Mouse (Mus musculus) embryo, embryonic 9.5 days (tissue): ENCODE results near the gene Zfp82.

Experiments used
- DNase-seq: peaks from one replicate; pipeline ENCODE4 v3.0.0-alpha.2; 2017; ENCODE audit errors: extremely low spot score

Zfp82 gene

DNA sequence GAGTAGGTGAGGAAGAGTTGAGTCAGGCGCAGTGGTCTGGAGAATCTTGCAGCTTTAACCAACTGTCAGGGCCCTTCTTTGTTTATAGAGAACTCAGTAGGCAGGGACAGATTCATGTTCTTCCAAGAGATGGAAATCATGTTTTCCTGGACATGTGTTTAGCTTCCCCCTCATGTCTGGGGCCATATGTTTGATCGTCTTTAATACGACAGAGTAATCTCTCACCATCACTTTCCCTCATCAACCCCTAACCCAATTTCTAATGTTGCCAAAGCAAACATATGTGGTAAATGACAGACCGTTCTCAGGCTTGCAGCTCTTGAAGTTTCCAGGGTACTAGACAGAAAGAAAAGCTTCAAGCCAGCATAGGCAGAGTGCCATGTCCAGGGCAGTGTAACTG is 24.6 kb downstream of the Zfp82 start:
- no peak for DNase-seq

GRCm38 (mm10) chr7:30044354-30044753 is 28.3 kb downstream of the Zfp82 start:
- no peak for DNase-seq

GRCm38 (mm10) chr7:30034331-30034730 is 38.4 kb downstream of the Zfp82 start:
- DNase-seq, result no peak

DNA sequence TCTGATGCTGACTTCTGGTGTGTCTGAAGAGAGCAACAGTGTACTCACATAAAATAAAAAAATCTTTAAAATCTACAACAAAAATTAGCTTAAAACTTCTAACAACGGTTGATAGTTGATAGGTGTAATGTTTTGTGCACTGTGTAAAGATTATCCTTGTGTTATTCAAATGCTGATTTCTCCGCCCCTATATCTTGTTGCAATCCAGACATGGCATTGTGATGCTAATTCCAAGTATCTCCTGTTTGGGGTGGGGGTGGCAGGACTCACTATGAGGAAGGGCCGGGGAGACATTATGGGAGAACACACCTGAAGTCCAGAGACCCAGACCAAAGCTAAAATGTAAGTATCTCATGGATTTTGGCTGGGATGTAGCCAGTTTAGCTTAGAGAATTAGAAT is 41.3 kb downstream of the Zfp82 start:
- DNase-seq, result no peak

GRCm38 (mm10) chr7:30030677-30031076 is 42.0 kb downstream of the Zfp82 start:
- DNase-seq, result no peak

GRCm38 (mm10) chr7:30028572-30028971 is 44.1 kb downstream of the Zfp82 start:
- DNase-seq, result no peak

DNA sequence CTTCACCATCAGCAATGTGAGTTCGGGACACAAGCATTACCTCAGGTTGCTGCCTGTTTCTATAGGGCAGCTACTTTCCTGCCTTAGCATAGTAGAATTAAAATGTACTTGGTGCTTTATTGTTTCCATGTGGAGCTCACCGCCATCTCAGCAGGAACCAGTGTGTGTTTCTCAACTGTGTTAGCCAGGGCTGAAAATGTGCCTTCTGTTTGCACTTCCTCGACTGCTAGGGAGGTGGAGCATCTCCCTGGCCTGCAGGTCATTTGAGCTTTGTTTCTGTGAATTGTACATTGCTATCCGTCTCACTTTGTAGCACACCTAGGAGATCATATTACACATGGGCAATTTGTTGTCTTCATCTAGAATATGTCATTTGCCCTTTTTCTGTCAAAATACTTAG is 45.4 kb downstream of the Zfp82 start:
- DNase-seq, result no peak

DNA sequence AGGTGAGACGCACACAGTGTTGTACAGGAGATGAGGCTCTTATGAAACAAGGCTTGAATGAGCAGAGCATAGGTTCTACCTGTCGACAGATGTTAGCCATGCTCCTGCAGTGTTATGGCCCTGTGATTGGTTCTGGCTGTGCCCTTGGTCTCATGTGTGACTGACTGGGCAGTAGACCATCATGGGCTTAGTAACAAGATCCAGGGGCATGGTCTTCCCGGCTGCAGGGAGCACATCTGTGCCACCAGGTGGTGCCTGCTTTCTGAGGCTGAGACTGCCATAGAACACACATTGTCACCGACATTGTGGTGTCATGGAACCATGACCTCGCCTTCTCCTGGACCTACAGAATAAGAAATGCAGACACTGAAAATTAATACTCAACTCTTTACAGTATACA is 47.3 kb downstream of the Zfp82 start:
- DNase-seq, result no peak

- DNase-seq, result no peak
These were observed 48.9 kb downstream of the Zfp82 start for GRCm38 (mm10) chr7:30023800-30024199.

DNA sequence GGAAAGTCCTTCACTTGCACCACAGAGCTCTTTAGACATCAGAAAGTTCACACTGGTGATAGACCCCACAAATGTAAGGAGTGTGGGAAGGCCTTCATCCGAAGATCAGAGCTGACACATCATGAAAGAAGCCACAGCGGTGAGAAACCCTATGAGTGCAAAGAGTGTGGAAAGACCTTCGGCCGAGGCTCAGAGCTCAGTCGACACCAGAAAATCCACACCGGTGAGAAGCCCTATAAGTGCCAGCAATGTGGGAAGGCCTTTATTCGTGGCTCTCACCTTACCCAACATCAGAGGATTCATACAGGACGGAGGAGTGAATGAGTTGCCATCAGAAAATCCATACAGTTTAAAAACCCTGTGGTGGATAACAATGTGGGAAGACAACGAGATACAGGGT is 49.4 kb downstream of the Zfp82 start:
- DNase-seq, result no peak

- DNase-seq, result no peak
These were observed 53.2 kb downstream of the Zfp82 start for GRCm38 (mm10) chr7:30019543-30019942.

DNA sequence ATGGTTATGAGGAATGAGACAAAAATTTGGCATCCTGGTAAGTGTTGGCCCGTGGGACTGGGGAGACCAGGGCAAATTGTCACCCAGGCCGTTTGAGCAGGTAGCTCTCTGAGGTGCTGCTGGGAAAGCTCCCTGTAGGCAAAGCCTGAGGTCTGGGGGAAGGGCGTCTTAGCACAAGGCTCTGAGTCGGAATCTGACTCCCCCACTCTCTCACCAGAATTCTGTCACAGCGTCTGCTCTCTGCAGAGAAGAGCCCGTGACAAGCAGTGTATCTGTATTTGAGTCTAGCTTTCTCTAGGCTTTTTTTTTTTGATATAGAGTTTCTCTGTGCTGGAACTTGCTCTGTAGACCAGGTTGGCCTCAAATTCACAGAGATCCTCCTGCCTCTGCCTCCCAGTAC is 55.5 kb downstream of the Zfp82 start:
- no peak for DNase-seq

- no peak for DNase-seq
These were observed 59.7 kb downstream of the Zfp82 start for GRCm38 (mm10) chr7:30012956-30013363.

DNA sequence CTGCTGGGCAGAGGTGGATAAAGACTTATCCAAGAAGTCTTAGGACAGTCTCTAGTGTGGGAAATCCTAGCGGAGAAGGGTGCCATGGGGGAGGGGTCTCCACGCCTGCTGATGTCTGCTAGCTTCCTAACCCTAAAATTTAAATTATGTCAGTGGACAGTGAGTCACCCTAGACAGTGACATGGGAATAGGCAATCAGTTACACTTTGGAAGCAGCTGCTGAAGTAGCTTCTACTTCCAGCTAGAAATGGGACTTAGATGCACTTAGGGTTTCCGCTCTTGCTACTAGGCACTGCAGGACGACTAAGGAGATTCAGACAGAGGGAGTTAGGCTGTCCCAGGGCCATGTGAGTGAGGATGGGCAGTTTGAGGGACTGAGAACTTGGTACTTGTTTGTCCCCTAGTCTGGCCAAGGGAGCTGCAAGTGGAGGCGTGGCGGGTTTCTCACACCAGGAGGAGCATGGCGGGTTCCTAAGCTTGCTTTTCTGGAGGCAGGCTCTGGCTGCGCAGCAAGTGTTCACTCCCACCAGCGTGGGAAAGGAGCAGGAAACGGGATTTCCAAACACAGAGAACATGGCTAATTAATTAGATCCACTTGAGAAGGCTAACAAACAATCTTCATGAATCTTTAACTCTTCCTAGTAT is 62.0 kb downstream of the Zfp82 start:
- no peak for DNase-seq

DNA sequence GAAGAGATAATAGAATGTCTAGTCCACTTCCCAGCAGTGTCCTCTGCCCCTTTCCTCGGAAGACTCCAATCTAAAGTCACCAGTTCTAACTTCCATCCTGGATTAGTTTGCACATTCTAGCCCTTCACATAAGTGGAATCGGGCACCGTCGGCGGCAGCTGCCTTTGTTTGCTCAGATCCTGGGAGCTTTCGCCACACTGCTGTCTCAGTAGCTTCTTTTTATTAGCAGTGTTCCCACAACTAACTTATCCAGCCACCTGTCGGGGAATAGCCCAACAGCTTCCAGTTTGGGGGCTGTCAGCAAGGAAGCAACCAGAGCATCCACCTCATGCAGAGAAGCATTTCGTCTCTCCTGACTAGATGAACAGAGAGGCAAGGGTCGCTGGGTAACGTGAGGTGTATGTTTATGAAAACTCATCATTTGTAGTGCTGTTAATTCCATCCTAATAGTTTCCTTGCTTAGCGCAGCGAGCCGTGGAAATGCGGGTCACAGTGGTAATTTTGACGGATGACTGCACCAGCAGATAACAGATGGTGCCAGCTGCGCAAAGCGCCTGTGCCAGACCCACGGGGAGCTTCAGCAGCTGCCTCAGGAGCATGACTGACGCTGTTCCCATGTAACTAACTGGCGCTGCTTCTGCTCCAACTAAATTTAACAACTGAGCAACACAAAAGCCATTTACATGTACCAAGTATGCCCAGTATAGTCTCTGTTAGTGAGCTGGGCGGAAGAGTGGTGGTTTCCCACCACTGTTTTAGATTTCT is 63.2 kb downstream of the Zfp82 start:
- no peak for DNase-seq

DNA sequence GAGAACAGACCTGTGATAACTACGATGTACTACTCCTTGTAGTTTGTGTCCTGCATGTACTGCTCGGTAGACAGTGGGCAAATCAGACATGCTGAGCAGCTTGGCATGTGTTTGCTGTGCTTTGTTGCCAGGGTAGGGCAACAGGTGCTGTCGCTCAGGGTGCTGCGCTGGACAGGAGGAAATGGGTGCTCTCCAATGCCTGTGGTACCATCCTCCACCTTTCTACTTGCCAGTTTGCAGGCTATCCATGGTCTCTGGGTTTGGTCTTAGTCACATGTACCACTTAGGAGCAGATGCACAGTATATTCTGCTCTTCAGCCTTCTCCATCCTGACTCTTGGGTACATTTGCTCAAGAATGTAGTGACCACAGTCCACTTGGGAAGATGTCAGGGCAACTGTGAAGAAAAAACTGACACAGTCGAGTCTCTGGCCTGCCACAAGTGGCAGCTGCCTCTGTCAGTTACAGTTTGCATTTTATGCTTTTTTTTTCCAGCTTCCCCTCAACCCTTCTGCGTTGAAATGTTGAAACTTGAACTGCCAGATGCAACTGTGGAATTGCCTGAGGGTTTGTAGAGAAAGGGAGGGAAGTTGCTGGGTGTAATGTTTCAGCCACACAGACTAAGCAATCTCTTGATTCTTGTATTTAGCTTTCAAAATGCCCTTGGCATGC is 64.5 kb downstream of the Zfp82 start:
- DNase-seq, result no peak

- DNase-seq, result no peak
These were observed 65.1 kb downstream of the Zfp82 start for GRCm38 (mm10) chr7:30007601-30008000.
